Mouse (Mus musculus) CD8-positive naive resting alpha-beta T cell, adult 2 months (primary cell): ENCODE measurements around the gene Tap2.
A peak's percentile ranks its signal among the peaks of the same experiment; 100 is the strongest.
"Not testable (repeated sequence)": the region's sequence is repeated elsewhere in the genome, so short reads cannot be mapped to it uniquely, and the experiment has no call there.

Experiments used
- DNase-seq, 2 experiments: peaks; one replicate each; pipeline ENCODE4 v3.0.0; 2022; ENCODE audit warnings: low read depth in 2 of 2, low spot score in 2 of 2

The Tap2 gene

GRCm38 (mm10) chr17:34211746-34212365 lies 8.5 kb downstream of the Tap2 start:
- peak in 1 of 2 experiments; percentile 42 for DNase-seq

DNA sequence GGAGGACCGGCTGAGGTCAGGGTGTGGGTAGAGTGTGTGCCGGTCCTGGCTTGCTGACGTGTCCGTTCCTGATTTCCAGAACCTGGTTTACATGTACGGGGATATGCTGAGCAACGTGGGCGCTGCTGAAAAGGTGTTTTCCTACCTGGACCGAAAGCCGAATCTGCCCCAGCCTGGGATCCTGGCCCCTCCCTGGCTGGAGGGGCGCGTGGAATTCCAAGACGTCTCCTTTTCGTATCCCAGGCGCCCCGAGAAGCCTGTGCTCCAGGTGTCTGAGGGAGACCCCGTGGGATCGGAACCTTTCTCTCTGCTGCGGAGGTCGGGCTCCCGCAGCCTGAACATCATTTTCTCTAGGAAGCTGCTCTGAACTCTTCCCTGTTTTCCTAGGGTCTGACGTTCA lies 10.6 kb downstream of the Tap2 start:
- no peak for DNase-seq

GRCm38 (mm10) chr17:34215176-34215575 lies 11.8 kb downstream of the Tap2 start:
- DNase-seq: no peak

GRCm38 (mm10) chr17:34217216-34217928 lies 14.0 kb downstream of the Tap2 start:
- DNase-seq: peak in 1 of 2 experiments; percentile 0

DNA sequence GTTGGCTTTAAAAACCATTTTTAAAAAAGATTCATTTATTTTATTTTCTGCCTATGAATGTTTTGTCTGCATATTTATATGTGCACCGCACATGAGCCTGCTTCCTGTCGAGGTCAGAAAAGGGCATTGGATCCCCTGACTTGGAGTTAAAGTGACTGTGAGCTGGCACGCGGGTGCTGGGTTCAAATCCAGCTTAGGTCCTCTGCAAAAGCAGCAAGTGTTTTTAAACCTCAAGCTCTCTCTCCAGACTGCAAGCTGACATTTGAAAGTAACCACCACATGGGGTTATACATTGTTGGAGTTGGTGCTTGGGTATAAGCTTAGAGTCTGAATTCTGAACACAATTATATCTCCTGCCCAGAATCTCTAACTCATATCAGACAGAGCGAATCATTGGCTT lies 14.7 kb downstream of the Tap2 start:
- DNase-seq: no peak

- DNase-seq: no peak
These were observed 15.3 kb downstream of the Tap2 start for GRCm38 (mm10) chr17:34218675-34219074.

DNA sequence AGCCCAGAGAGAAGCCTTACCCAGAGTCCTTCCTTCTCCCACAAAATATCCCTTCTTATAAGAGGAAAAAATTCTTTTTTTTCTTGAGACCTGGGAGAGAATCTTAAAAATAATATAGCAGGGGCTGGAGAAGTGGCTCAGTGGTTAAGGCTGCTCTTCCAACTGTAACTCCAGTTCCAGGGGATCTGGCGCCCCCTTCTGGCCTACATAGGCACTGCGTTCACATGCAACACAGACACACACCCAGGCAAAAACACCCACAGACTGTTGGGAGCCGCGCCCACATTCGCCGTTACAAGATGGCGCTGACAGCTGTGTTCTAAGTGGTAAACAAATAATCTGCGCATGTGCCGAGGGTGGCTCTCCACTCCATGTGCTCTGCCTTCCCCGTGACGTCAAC lies 15.8 kb downstream of the Tap2 start:
- peak; percentile 75 to 86 for DNase-seq

DNA sequence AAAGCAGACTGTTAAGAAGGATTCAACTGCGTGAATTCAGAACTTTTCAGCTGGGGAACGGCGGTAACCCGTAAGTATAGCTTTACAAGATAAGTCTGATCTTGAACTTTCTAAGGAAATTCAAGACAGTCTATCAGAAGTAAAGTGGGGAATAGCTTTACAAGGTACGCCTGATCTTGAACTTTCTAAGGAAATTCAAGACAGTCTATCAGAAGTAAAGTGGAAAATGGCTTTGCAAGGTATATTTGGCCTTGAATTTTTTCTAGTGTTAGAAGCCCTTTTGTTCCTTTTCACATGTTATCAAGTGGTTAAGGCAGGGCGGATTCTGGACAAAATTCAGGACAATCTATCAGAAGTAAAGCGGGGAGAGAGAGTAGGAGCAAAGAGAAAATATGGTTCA lies 16.5 kb downstream of the Tap2 start:
- peak; percentile 33 to 62 for DNase-seq

DNA sequence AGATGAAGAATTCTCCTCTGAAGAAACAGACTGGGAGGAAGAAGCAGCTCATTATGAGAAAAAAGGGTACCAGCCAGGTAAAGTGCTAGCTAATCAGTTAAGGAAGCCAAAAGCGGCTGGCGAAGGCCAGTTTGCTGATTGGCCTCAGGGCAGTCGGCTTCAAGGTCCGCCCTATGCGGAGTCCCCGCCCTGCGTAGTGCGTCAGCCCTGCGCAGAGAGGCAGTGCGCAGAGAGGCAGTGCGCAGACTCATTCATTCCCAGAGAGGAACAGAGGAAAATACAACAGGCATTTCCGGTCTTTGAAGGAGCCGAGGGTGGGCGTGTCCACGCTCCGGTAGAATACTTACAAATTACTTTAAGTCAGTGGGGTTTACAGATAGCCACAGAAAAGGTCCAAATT lies 17.1 kb downstream of the Tap2 start:
- not testable (repeated sequence) for DNase-seq

- DNase-seq: no peak
These were observed 21.5 kb downstream of the Tap2 start for GRCm38 (mm10) chr17:34224816-34225215.

DNA sequence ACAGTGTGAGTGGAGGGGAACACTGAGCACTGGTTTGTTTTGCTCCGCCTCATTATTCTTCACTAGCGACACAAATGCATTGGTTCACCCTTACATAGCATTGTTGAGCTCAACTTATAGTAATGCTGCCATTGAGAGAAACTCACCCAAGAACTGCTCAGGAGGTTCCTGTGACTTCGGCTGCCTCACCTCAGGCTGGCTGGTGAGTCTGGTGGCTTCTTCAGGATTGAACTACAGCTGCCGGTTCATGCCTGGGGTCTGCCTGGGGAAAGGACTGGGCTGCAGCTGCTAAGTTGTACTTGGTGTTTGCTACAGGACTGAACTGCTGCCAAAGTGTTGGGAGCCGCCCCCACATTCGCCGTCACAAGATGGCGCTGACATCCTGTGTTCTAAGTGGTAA lies 22.1 kb downstream of the Tap2 start:
- no peak for DNase-seq

DNA sequence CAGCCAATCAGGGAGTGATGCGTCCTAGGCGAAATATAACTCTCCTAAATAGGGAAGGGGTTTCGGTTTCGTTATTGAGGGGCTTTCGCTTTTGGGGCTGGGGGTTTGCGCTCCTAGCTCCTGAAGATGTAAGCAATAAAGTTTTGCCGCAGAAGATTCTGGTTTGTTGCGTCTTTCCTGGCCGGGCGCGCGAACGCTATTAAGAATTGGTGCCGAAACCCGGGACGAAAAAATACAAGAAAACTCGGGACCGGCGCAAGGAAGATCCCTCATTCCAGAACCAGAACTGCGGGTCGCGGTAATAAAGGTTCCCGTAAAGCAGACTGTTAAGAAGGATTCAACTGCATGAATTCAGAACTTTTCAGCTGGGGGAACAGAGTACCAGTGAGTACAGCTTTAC lies 22.6 kb downstream of the Tap2 start:
- not testable (repeated sequence) for DNase-seq

DNA sequence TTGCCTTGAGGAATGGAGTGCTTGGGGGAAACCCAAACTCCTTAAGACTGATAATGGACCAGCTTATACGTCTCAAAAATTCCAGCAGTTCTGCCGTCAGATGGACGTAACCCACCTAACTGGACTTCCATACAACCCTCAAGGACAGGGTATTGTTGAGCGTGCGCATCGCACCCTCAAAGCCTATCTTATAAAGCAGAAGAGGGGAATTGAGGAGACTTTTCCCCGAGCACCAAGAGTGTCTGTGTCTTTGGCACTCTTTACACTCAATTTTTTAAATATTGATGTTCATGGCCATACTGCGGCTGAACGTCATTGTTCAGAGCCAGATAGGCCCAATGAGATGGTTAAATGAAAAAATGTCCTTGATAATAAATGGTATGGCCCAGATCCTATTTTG lies 27.6 kb downstream of the Tap2 start:
- not testable (repeated sequence) for DNase-seq

DNA sequence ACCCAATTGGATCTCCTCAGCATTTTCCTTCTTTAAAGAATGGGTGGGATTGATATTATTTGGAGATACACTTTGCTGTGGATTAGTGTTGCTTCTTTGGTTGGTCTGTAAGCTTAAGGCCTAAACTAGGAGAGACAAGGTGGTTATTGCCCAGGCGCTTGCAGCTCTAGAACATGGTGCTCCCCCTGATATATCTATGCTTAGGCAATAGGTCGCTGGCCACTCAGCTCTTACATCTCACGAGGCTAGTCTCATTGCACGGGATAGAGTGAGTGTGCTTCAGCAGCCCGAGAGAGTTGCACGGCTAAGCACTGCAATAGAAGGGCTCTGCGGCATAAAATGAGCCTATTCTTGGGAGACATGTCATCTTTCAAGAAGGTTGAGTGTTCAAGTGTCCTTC lies 28.7 kb downstream of the Tap2 start:
- not testable (repeated sequence) for DNase-seq

GRCm38 (mm10) chr17:34234926-34235325 lies 31.6 kb downstream of the Tap2 start:
- DNase-seq: peak; percentile 82 to 88

GRCm38 (mm10) chr17:34236691-34237090 lies 33.4 kb downstream of the Tap2 start:
- no peak for DNase-seq

- no peak for DNase-seq
These were observed 34.4 kb downstream of the Tap2 start for GRCm38 (mm10) chr17:34237741-34238140.

DNA sequence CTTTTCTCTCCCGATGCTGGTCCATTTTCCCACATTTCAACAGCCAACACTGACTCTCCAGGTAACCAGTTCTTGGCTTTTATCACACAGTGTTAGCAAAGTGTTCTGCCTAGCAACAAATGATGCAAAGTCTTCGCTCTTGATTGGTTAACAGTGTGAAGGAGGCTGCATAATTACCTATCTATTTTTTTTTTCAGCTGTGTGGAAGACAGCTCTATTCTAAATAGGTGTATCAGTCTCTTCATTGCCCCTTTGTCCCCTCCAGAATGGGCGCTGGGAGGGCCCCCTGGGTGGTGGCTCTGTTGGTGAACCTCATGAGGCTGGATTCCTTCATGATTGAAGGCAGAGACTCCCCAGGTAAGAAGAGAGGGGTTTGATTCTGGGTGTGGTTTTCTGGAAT lies 35.4 kb downstream of the Tap2 start, which contains the start of gene H2-Ob:
Gene H2-Ob (plus strand): TSS at position 198 of the 400 bp plus-strand sequence.
- DNase-seq: peak; percentile 57 to 76

DNA sequence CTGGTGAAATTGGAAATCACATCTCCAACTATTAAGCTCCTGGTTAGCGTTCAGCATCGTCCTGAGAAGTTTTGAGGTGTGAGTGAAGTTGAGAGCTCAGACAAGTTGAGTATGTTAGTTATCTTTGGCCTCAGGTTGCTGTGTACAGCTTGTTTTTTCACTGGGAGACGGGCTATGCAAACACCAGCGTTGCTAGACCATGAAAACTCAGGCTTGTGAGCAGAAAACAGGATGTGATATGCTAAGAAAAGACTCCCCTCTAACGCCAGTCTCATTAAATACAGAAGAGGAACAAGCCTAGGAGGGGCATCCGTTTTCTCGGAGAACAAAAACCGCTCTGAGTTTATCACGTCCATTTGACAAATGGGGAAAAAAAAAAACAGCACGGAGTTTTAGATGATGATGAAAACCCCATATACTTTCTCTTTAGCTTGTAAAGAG lies 36.3 kb downstream of the Tap2 start:
- no peak for DNase-seq

DNA sequence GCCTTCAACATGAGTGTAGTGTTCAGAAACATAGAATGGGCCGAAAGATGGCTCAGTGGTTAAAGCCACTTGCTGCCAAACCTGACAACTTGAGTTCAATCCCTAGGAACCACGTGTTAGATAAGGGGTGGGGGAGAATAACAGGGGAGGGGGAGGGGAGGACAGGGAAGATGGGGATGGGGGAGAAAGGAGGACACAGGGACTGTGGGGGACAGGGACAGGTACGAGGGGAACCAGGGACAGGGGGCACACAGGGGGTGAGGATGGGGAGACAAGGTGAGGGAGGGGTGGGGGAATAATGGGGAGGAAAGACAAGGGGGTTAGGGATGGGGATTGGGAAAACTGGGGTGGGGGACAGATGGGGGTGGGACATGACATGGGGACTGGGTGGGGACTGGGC lies 37.0 kb downstream of the Tap2 start:
- DNase-seq: no peak

DNA sequence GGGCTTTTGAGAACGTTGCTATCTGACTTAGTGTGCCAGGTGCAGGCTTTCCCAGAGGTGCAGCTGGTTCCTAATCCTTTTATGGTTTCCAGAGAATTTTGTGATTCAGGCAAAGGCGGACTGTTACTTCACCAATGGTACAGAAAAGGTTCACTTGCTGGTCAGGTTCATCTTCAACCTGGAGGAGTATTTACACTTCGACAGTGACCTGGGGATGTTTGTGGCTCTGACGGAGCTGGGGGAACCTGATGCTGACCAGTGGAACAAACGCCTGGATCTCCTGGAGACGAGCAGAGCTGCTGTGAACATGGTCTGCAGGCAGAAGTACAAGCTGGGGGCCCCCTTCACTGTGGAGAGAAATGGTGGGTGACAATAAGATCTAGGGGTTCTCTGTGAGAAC lies 37.6 kb downstream of the Tap2 start:
- no peak for DNase-seq

- DNase-seq: peak in 1 of 2 experiments; percentile 0
These were observed 41.3 kb downstream of the Tap2 start for GRCm38 (mm10) chr17:34244656-34245055.

- DNase-seq: no peak
These were observed 43.7 kb downstream of the Tap2 start for GRCm38 (mm10) chr17:34247047-34247446.
